Comparison of ENCODE assay signal across 9 mouse cellular contexts in genomic region chr5:34902811-34903385, GRCm38 (mm10). TPM values are rescaled to one million over a fixed set of nuclear protein-coding genes. Genes with fewer than 3 reads are reported as not detected.
DNase-seq lines count a peak whose midpoint lies in the region; ATAC-seq and TF ChIP-seq lines count a peak whose summit lies in the region.
"Had no signal": no experiment of that assay in that cellular context is flagged by ENCODE, and none has a peak within 500 bp of the region (broad histone marks: within the 10 kb centered on the region; RNA-seq: fewer than 3 reads in every experiment).

No protein-coding gene starts in this region.

- no peak for TF ChIP-seq EP300 in heart, postnatal 0 days (IDR thresholded peaks at IDR 0.05; ENCODE audit: low read depth)

- no peaks in the 10 kb centered on the region for H3K27me3 ChIP-seq in embryonic facial prominence, embryonic 13.5 days
- no peaks in the 10 kb centered on the region for H3K27me3 ChIP-seq in embryonic facial prominence, embryonic 10.5 days (replicated peaks; ENCODE audit: low read depth, poor library complexity, severe bottlenecking)
- no peaks in the 10 kb centered on the region for H3K27me3 ChIP-seq in midbrain, embryonic 14.5 days (ENCODE audit: control insufficient read depth, insufficient read depth, low read length)
- no peaks in the 10 kb centered on the region for H3K27me3 ChIP-seq in midbrain, embryonic 10.5 days (ENCODE audit: low read depth, poor library complexity, severe bottlenecking)
- H3K27me3 ChIP-seq in heart, postnatal 0 days (ENCODE audit: control insufficient read depth, insufficient read depth, low read length): no peaks in the 10 kb centered on the region
- no peaks in the 10 kb centered on the region for H3K27me3 ChIP-seq in lung, embryonic 16.5 days (ENCODE audit: control insufficient read depth, insufficient read depth, low read depth, low read length)

- no peak for DNase-seq in embryonic facial prominence, embryonic 10.5 days (ENCODE audit: low spot score)
- peak; percentile 66 for DNase-seq in midbrain, embryonic 14.5 days
- no peak for DNase-seq in midbrain, embryonic 10.5 days (ENCODE audit: low spot score)
- peak; percentile 69 for DNase-seq in heart, postnatal 0 days (ENCODE audit: low spot score)
- no peak for DNase-seq in adrenal gland, adult 8-10 months

- H3K4me3 ChIP-seq in embryonic facial prominence, embryonic 13.5 days: no peak overlapping the region
- no peak overlapping the region for H3K4me3 ChIP-seq in embryonic facial prominence, embryonic 10.5 days
- H3K4me3 ChIP-seq in midbrain, embryonic 14.5 days (replicated peaks; ENCODE audit: low read depth, low read length): no peak overlapping the region
- H3K4me3 ChIP-seq in midbrain, embryonic 10.5 days: no peak overlapping the region
- no peak overlapping the region for H3K4me3 ChIP-seq in heart, postnatal 0 days (ENCODE audit: low read depth, low read length)
- H3K4me3 ChIP-seq in lung, embryonic 16.5 days (ENCODE audit: low read length): no peak overlapping the region

- WGBS in embryonic facial prominence, embryonic 13.5 days: 80% methylated on average over 5 of the region's 5 CpGs
- 94% methylated on average over 5 of the region's 5 CpGs for WGBS in embryonic facial prominence, embryonic 10.5 days
- 86% methylated on average over 5 of the region's 5 CpGs for WGBS in midbrain, embryonic 14.5 days
- WGBS in midbrain, embryonic 10.5 days: 93% methylated on average over 5 of the region's 5 CpGs
- 48% methylated on average over 5 of the region's 5 CpGs for WGBS in heart, postnatal 0 days
- 50% methylated on average over 5 of the region's 5 CpGs for WGBS in lung, embryonic 16.5 days

- 0 out of 2 replicates have a peak, but pooled peaks have one; percentile 32 for ATAC-seq in embryonic facial prominence, embryonic 13.5 days (ENCODE audit: insufficient number of reproducible peaks, insufficient read depth, low FRiP score, low TSS enrichment, low read depth)
- ATAC-seq in midbrain, embryonic 14.5 days (ENCODE audit: low FRiP score, low TSS enrichment): no peak
- ATAC-seq in heart, postnatal 0 days (ENCODE audit: insufficient read depth, low read depth): peak; percentile 90
- ATAC-seq in lung, embryonic 16.5 days (ENCODE audit: low read depth): peak; percentile 95
- ATAC-seq in monocyte, adult 5-6 weeks (replicated peaks; ENCODE audit: insufficient number of reproducible peaks, low FRiP score, low TSS enrichment, poor library complexity, severe bottlenecking): no peak

- no peaks in the 10 kb centered on the region for H3K9me3 ChIP-seq in embryonic facial prominence, embryonic 13.5 days
- no peaks in the 10 kb centered on the region for H3K9me3 ChIP-seq in embryonic facial prominence, embryonic 10.5 days
- H3K9me3 ChIP-seq in midbrain, embryonic 14.5 days (ENCODE audit: control insufficient read depth, low read length): no peaks in the 10 kb centered on the region
- no peaks in the 10 kb centered on the region for H3K9me3 ChIP-seq in midbrain, embryonic 10.5 days (replicated peaks)
- H3K9me3 ChIP-seq in heart, postnatal 0 days (replicated peaks; ENCODE audit: control insufficient read depth, low read length): no peaks in the 10 kb centered on the region
- no peaks in the 10 kb centered on the region for H3K9me3 ChIP-seq in lung, embryonic 16.5 days (ENCODE audit: control insufficient read depth, low read length)

- TF ChIP-seq CTCF in heart, postnatal 0 days (IDR thresholded peaks at IDR 0.05; ENCODE audit: low read depth): peak; percentile 64

- no peak overlapping the region for H3K27ac ChIP-seq in embryonic facial prominence, embryonic 13.5 days
- no peak overlapping the region for H3K27ac ChIP-seq in embryonic facial prominence, embryonic 10.5 days (replicated peaks)
- H3K27ac ChIP-seq in midbrain, embryonic 14.5 days (replicated peaks; ENCODE audit: low read depth, low read length): no peak overlapping the region
- no peak overlapping the region for H3K27ac ChIP-seq in midbrain, embryonic 10.5 days (replicated peaks)
- H3K27ac ChIP-seq in heart, postnatal 0 days (ENCODE audit: low read depth): no peak overlapping the region
- H3K27ac ChIP-seq in lung, embryonic 16.5 days (ENCODE audit: low read length): peak overlapping the region; percentile 81
- H3K27ac ChIP-seq: liver, embryonic 14.5 days had no signal

- H3K9ac ChIP-seq in embryonic facial prominence, embryonic 13.5 days: no peak overlapping the region
- no peak overlapping the region for H3K9ac ChIP-seq in midbrain, embryonic 14.5 days (replicated peaks; ENCODE audit: low read length)
- H3K9ac ChIP-seq in heart, postnatal 0 days (replicated peaks; ENCODE audit: low read depth, low read length): no peak overlapping the region
- H3K9ac ChIP-seq in lung, embryonic 16.5 days (ENCODE audit: low read length): no peak overlapping the region
- H3K9ac ChIP-seq: liver, embryonic 14.5 days had no signal

- H3K36me3 ChIP-seq in embryonic facial prominence, embryonic 13.5 days: peaks cover 95% of the 10 kb centered on the region
- peaks cover 98% of the 10 kb centered on the region for H3K36me3 ChIP-seq in embryonic facial prominence, embryonic 10.5 days (replicated peaks)
- peaks cover 92% of the 10 kb centered on the region for H3K36me3 ChIP-seq in midbrain, embryonic 14.5 days (ENCODE audit: control insufficient read depth, insufficient read depth, low read length)
- H3K36me3 ChIP-seq in midbrain, embryonic 10.5 days: peaks cover 98% of the 10 kb centered on the region
- H3K36me3 ChIP-seq in heart, postnatal 0 days (replicated peaks; ENCODE audit: control insufficient read depth, insufficient read depth, low read length): peaks cover 63% of the 10 kb centered on the region
- peaks cover 41% of the 10 kb centered on the region for H3K36me3 ChIP-seq in lung, embryonic 16.5 days (ENCODE audit: control insufficient read depth, insufficient read depth, low read length)

- no peak overlapping the region for H3K4me2 ChIP-seq in embryonic facial prominence, embryonic 13.5 days
- H3K4me2 ChIP-seq in midbrain, embryonic 14.5 days (ENCODE audit: low read length): no peak overlapping the region
- no peak overlapping the region for H3K4me2 ChIP-seq in heart, postnatal 0 days (ENCODE audit: low read depth, low read length)
- no peak overlapping the region for H3K4me2 ChIP-seq in lung, embryonic 16.5 days (ENCODE audit: low read depth, low read length)

- H3K4me1 ChIP-seq in embryonic facial prominence, embryonic 13.5 days: 0 out of 2 replicates have a peak, but pooled peaks cover 4% of the 10 kb centered on the region
- no peaks in the 10 kb centered on the region for H3K4me1 ChIP-seq in embryonic facial prominence, embryonic 10.5 days
- H3K4me1 ChIP-seq in midbrain, embryonic 14.5 days (ENCODE audit: control insufficient read depth, insufficient read depth, low read length): no peaks in the 10 kb centered on the region
- H3K4me1 ChIP-seq in midbrain, embryonic 10.5 days: no peaks in the 10 kb centered on the region; the same call in 1 of the 2 replicates
- H3K4me1 ChIP-seq in heart, postnatal 0 days (ENCODE audit: control insufficient read depth, insufficient read depth): no peaks in the 10 kb centered on the region
- H3K4me1 ChIP-seq in lung, embryonic 16.5 days (replicated peaks; ENCODE audit: control insufficient read depth, insufficient read depth, low read length): peaks cover 12% of the 10 kb centered on the region

RNA-seq across cellular contexts. Expression of gene Msantd1, which starts 4.9 kb away (rescaled TPM):
- polyA plus RNA-seq in embryonic facial prominence, embryonic 13.5 days (2015; fragmentation: Nextera tagmentation; extraction: Ambion mirVana): 0.48 and 0.60 TPM in 2 replicates
- polyA plus RNA-seq in embryonic facial prominence, embryonic 10.5 days (2016; fragmentation: Nextera tagmentation; extraction: Ambion mirVana): 0.63 and 1.2 TPM in 2 replicates
- 3.1 and 4.8 TPM in 2 replicates for polyA plus RNA-seq in midbrain, embryonic 14.5 days (2014; fragmentation: Nextera tagmentation; extraction: Ambion mirVana)
- 0.47 and 0.49 TPM in 2 replicates for polyA plus RNA-seq in midbrain, embryonic 10.5 days (2016; fragmentation: Nextera tagmentation; extraction: Ambion mirVana)
- total RNA-seq in heart, postnatal 0 days (2014; rRNA removed; ENCODE audit: low replicate concordance): not detected in 2 replicates
- polyA plus RNA-seq in heart, postnatal 0 days (2015; fragmentation: Nextera tagmentation; extraction: Ambion mirVana): 0.23 and 0.26 TPM in 2 replicates
- 0.85 and 1.1 TPM in 2 replicates for polyA plus RNA-seq in lung, embryonic 16.5 days (2015; fragmentation: Nextera tagmentation; extraction: Ambion mirVana)
- total RNA-seq in monocyte, adult 5-6 weeks (2017): 0.29 TPM in 1 of 3 replicates, not detected in the others
- total RNA-seq in adrenal gland, adult 8-10 months (2022): 1 to 10 TPM; 1.1 to 2.8 (median 2.3) TPM

RNA-seq across cellular contexts. Expression of gene Rgs12, which starts 46.3 kb away (rescaled TPM):
- polyA plus RNA-seq in embryonic facial prominence, embryonic 13.5 days (2015; fragmentation: Nextera tagmentation; extraction: Ambion mirVana): 48.9 and 50.7 TPM in 2 replicates
- 52.7 and 54.5 TPM in 2 replicates for polyA plus RNA-seq in embryonic facial prominence, embryonic 10.5 days (2016; fragmentation: Nextera tagmentation; extraction: Ambion mirVana)
- polyA plus RNA-seq in midbrain, embryonic 14.5 days (2014; fragmentation: Nextera tagmentation; extraction: Ambion mirVana): 42.7 and 44.3 TPM in 2 replicates
- 62.9 and 74.4 TPM in 2 replicates for polyA plus RNA-seq in midbrain, embryonic 10.5 days (2016; fragmentation: Nextera tagmentation; extraction: Ambion mirVana)
- 51.1 and 77.3 TPM in 2 replicates for total RNA-seq in heart, postnatal 0 days (2014; rRNA removed; ENCODE audit: low replicate concordance)
- polyA plus RNA-seq in heart, postnatal 0 days (2015; fragmentation: Nextera tagmentation; extraction: Ambion mirVana): 27.7 and 29.2 TPM in 2 replicates
- 34.3 and 34.7 TPM in 2 replicates for polyA plus RNA-seq in lung, embryonic 16.5 days (2015; fragmentation: Nextera tagmentation; extraction: Ambion mirVana)
- 1.5 to 7.6 TPM (median 5.7 TPM) in 3 replicates for total RNA-seq in monocyte, adult 5-6 weeks (2017)
- 10 to 100 TPM; 20.0 to 27.2 (median 23.1) TPM for total RNA-seq in adrenal gland, adult 8-10 months (2022)

Comparison
In these comparisons a context has a peak if more than half of its experiments do, and no peak if none do; other contexts are left out.
1. DNase-seq: peak in midbrain, embryonic 14.5 days (single experiment) and heart, postnatal 0 days (single experiment); none in embryonic facial prominence, embryonic 10.5 days (single experiment), midbrain, embryonic 10.5 days (single experiment) and adrenal gland, adult 8-10 months (single experiment).
2. ATAC-seq: peak in embryonic facial prominence, embryonic 13.5 days (single experiment), heart, postnatal 0 days (single experiment) and lung, embryonic 16.5 days (single experiment); none in midbrain, embryonic 14.5 days (single experiment) and monocyte, adult 5-6 weeks (single experiment).